Mouse (Mus musculus) hematopoietic stem cell, adult 5-6 weeks (primary cell): Measurements from ENCODE around the gene Gnaq. TPM values are rescaled to one million over a fixed set of nuclear protein-coding genes. Genes with fewer than 3 reads are reported as not detected.

Experiments used
- ATAC-seq, 2 experiments: fragments of 125-278 bp in 1 of 2; replicated peaks in 1 of 2; 2 replicates each; pipeline ENCODE4 v1.8.0; 2016 to 2017; ENCODE audit warnings: inconsistent platforms in 2 of 2, mild to moderate bottlenecking in 2 of 2, moderate number of reproducible peaks in 2 of 2, low read depth in 1 of 2, moderate TSS enrichment in 1 of 2; ENCODE audit not compliant: low FRiP score in 2 of 2, poor library complexity in 2 of 2, severe bottlenecking in 2 of 2, insufficient read depth in 1 of 2, low TSS enrichment in 1 of 2
- total RNA-seq: library from RNA; stranded (forward); fragments of 172-1452, 232-1000 nt; gene quantifications from 2 replicates; pipeline ENCODE4 v1.2.3, GENCODE M21; 2017

Gnaq gene
- total RNA-seq, 1 experiment from 2014 or later = 21.0 TPM

DNA sequence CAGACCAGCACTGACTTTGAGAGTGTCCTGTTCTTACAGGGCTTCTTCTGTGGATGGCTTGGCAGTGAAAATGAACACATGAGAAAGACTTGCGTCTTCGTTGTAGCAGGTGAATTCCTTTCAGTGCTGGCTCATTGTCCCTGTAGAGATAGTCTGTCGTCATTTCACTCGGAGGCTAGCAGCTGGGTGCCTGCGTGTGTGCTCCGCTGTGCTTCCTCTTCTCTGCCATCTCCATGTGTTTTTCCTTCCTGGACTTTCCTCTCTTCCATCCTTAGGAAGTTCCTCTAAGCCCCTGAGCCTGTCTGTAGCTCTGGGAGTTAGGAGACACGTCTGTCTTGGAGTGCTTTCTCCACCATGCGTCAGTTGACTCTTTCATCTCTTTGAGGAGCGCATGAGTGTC lies 41.1 kb downstream of the Gnaq start:
- ATAC-seq = no peak

DNA sequence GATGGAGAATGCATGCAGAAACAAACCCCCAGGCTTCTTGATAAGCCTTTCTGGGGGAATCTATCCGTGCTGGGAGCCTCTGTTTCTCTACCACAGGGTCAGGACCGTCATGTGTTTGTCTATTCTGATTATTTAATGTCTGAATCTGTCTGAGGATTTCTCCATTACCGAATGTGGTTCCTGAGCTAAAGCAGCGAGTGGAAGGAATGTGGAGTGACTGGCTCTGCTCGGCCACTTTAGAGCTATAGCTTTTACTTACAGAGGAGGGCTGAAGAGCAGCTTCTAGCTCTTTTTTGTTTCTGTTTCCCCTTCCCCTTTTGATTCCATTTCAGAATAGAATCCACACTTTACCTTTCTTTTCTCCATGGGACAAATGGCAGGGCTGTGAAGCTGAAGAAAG lies 43.8 kb downstream of the Gnaq start:
- ATAC-seq = no peak; a peak in 1 of 4 replicates

- ATAC-seq = no peak
Measured at GRCm38 (mm10) chr19:16177139-16177727, 44.6 kb downstream of the Gnaq start.

GRCm38 (mm10) chr19:16181258-16181657 lies 48.6 kb downstream of the Gnaq start:
- ATAC-seq = no peak; a peak in 1 of 4 replicates

DNA sequence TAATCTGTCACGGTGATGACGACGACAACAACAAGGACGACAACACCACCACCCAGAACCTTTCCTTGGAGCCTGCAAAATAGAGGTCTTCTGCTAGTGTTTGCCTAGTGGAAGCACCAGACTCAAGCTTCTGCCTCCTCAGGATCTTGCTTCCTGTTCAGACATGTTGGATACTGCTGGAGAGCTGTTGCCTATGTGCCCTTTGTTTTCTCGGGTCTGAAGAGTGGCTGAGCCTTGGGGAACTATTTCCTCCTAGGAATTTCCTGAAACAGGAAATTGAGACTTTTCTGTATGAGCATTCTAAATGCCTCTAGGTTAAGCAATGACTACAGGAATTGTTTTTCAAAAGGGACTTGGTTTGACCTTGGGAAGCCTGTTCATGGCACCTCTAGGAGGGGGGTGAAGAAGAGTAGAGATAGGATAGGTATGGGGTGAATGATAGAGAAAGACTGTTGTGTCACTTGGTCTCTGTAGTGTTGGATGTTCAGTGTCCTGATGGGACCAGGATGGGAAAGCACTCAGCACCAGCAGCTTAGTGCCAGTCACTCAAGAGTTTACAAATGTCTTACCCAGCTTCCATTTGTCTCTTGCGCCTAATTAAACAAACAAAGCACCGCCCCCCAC lies 49.3 kb downstream of the Gnaq start:
- no peak for ATAC-seq

DNA sequence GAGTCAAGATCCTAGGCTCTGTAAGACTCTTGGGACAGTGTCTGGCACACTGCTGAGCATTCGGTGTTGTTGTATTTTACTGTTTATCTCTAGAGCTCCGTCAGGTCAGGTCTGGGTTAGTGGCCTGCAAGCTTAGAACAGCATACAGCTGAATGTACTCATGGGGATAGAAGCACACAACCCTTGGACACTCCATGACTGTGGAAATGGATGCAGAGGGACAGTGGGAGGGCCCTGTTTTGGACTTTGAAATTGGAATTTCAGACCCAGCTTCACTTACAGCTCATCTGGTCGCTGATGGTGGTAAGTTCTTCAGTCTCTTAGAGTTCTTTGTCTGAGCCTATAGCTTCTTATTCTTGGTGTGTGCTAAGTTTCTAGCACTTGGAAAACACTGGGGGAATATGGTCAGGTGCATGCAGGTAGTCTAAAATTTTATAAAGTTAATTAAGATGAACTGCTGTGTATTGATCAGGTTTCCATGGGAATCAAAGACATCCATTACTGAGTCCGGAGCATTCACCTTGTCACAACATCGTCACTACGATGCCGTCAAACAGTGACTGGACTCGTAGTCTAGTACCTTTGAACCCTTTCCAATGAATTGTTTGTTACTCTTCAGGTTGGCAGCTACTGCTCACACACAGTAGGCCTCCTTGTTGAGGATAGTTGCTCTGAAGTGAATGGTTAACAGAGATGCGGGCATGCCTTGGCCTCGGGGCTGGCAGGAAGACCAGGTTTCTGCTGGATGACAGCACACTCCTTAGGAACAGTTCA lies 51.1 kb downstream of the Gnaq start:
- no peak for ATAC-seq

DNA sequence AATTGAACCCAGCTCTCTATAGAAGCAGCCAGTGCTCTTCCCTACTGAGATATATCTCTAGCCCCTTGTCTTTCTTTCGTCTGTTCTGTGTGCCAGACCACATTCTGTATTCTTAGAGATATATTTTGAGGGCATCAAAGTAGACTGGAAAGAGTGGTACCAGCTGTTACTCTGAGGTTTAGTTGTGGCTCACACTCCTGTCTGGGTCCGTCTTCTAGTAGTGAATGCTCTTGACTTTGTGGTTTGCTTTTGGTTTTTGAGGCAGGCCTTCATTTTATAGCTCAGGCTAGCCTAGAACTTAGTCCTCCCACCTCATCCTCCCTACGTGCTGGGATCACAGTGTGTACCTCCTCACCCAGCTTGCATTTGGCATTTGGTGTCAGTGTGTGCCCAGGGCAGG lies 54.4 kb downstream of the Gnaq start:
- ATAC-seq = no peak

GRCm38 (mm10) chr19:16187952-16188351 lies 55.3 kb downstream of the Gnaq start:
- no peak for ATAC-seq

GRCm38 (mm10) chr19:16189066-16189765 lies 56.6 kb downstream of the Gnaq start:
- ATAC-seq = no peak

- ATAC-seq = no peak
Measured at GRCm38 (mm10) chr19:16198162-16198561, 65.5 kb downstream of the Gnaq start.

DNA sequence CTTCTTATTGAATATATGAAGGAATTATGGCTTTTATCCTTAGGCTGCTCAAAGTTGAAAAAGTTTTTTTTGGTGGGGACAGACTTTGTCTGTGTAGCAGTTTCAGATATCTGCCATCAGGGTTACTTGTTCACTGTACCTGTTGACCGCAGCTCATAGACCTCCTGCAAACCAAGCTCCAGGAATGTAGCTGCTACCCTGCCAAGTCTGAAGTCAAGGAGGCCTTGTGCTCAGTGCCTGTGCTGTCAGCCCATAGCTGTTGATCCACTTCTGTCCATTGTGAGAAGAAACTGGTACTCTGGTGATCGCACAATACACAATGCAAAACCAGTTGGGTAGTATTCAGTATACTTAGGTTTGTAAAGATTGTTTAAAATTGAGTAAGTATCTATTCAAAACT lies 68.7 kb downstream of the Gnaq start:
- no peak for ATAC-seq

DNA sequence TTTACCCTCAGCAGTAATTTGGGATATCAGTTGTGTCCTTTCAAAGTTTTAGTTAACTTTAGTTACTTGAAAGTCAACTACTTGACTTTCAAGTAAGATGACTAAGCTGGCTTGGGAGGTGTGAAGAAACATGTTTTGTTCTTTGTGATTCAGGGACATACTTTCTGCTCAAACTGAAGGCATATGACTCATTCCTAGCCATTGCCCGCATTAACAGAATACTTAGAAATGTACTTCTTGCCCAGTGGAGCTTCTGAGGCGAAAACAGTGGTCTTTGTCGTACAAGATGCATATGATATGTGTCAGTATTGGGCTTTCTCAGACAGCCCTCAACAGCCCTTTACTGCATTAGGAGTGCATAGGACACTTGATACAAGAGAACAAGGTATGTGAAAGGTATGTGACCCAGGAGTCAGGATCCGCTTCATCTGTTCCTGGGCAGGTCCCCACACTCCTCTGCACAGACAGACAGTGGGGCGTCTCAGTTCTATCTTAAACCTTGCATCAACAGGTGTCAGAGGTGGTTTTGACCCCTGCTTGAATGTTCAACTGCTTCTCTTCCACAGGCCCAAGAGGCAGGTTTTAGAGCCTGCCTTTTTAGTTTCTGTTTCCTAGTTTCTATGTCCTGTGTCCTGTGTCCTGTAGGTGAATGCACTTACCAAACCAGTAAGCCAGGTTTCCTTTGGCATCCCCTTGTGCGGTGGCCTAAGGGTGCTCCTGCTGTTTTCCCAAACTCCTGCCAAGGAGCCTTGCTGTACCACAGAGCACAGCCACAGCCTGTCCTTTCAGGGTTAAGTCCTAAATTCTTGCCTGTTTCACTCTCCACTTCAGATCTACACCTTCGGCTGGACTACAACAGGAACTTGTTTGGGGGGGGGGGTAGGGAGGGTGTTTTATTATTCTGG lies 72.4 kb downstream of the Gnaq start:
- ATAC-seq = peak in 1 of 2 experiments; percentile 37; a peak in 2 of 4 replicates

- ATAC-seq = no peak
Measured at GRCm38 (mm10) chr19:16209616-16210015, 77.0 kb downstream of the Gnaq start.

DNA sequence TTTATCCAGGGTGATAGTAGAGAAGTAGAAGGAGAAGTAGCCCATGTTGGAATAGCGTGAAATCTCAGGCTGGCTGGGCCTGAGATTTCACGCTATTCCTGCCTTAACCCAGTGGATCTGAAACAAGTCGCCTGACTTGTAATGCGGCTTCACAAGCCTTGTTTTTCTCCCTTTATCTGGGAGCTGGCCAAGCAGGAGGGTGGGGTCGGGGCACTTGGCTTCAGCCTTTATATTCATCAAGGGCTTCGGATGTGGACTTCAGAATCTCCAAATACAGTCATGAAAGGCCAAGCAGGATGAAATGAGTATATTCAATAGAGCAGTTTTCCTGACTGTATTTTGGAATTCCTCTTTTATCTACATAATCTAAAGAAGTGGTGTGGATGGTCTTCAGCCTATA lies 82.3 kb downstream of the Gnaq start:
- no peak for ATAC-seq

DNA sequence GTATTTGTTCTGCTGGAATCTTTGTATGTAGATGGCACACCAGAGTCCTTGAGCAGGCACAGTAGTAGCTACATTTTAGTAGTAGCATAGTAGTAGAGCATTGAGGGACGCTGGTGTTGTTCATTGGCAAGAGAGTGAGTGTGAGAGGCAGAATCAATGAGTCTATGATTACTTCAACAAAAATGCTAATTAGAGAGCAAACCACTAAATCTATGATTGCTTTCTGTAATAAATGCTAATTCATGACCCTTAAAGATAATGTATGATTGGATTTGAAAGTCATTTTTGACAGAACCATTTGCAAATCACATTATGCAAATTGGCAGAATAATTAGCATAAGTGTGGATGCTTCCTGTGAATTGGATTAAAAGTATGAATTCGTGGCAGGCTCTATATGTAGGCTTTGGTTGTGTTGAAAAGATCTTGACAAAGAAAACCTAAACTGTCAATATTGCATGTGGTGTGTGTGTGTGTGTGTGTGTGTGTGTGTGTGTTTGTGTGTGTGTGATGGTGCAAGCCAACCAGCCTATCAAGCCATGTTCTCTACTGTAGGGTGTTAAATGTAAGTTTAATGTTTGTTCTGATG lies 82.9 kb downstream of the Gnaq start:
- ATAC-seq = no peak

GRCm38 (mm10) chr19:16219978-16220377 lies 87.3 kb downstream of the Gnaq start:
- no peak for ATAC-seq

DNA sequence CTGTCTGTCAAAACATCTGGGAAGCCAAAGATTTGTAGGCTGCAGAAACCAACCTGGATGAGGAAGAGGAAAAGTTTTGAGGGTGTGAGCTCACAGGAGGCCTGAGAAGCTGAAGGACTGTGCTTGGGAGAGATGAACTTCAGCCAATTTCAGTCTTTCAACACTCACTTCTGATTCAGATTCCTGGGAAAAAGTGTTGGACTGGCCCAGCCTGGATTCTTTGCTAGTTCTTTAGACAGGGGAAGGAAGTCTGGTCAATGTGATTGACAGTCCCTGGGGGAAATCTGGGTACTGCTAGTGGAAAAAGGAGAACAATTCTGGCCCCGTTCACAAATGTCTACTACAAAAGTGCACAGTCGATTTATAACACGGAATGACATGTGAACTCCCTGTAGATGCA lies 89.9 kb downstream of the Gnaq start:
- peak in 1 of 2 experiments; percentile 29; a peak in 1 of 4 replicates for ATAC-seq
